Mouse (Mus musculus) macrophage (primary cell): ENCODE data around the gene Axdnd1. TPM values are rescaled to one million over a fixed set of nuclear protein-coding genes. Genes with fewer than 3 reads are reported as not detected.
"Not testable (repeated sequence)": the region's sequence is repeated elsewhere in the genome, so short reads cannot be mapped to it uniquely, and the experiment has no call there.

Experiments used
- H3K27ac ChIP-seq: fragments of 350-480 bp; formaldehyde crosslinking; 2 replicates; pipeline ENCODE4 v1.9.0; 2021
- H3K36me3 ChIP-seq: fragments of 350-480 bp; formaldehyde crosslinking; 2 replicates; pipeline ENCODE4 v1.9.0; 2021; ENCODE audit errors: inconsistent target
- H3K4me3 ChIP-seq: fragments of 350-480 bp; formaldehyde crosslinking; 2 replicates; pipeline ENCODE4 v1.9.0; 2021; ENCODE audit errors: inconsistent target
- H3K79me2 ChIP-seq: fragments of 350-480 bp; formaldehyde crosslinking; 2 replicates; pipeline ENCODE4 v1.9.0; 2021; ENCODE audit errors: inconsistent target
- WGBS: methylation state at CpG from one replicate; pipeline ENCODE4 v1.1.7; 2026; ENCODE audit warnings: inconsistent platforms; ENCODE audit not compliant: missing documents; 5-methylcytosine and 5-hydroxymethylcytosine counted together
- polyA plus RNA-seq: library from polyadenylated mRNA; stranded (reverse); fragments of 250-400 nt; gene quantifications from 3 replicates; pipeline ENCODE4 v1.2.4, GENCODE M21; 2018; ENCODE audit warnings: inconsistent platforms

The Axdnd1 gene
- polyA plus RNA-seq, 1 experiment from 2014 or later = 0.27 TPM

GRCm38 (mm10) chr1:156344433-156344832 is 76.5 kb downstream of the Axdnd1 start:
- no peak overlapping the region for H3K4me3 ChIP-seq
- H3K36me3 ChIP-seq = no peaks in the 10 kb centered on the region
- H3K27ac ChIP-seq = no peak overlapping the region
- WGBS = 85% methylated on average over 4 of the region's 4 CpGs
- H3K79me2 ChIP-seq = no peaks in the 10 kb centered on the region

GRCm38 (mm10) chr1:156340847-156341246 is 80.1 kb downstream of the Axdnd1 start:
- H3K4me3 ChIP-seq = no peak overlapping the region
- no peaks in the 10 kb centered on the region for H3K36me3 ChIP-seq
- no peaks in the 10 kb centered on the region for H3K79me2 ChIP-seq
- WGBS = 85% methylated on average over 4 of the region's 4 CpGs
- H3K27ac ChIP-seq = no peak overlapping the region

GRCm38 (mm10) chr1:156323126-156323525 is 97.8 kb downstream of the Axdnd1 start:
- 88% methylated on average over 9 of the region's 9 CpGs for WGBS
- Histone ChIP-seq H3K36me3 (no peaks in the 10 kb centered on the region), H3K27ac (no peak overlapping the region), H3K79me2 (no peaks in the 10 kb centered on the region), H3K4me3 (no peak overlapping the region)

- no peak within 1 kb of the TSS for H3K27ac ChIP-seq
- H3K79me2 ChIP-seq = no peaks in the 10 kb centered on the region
- no peaks in the 10 kb centered on the region for H3K36me3 ChIP-seq
- H3K4me3 ChIP-seq = no peak within 1 kb of the TSS
- 17% methylated on average over 29 of the region's 29 CpGs for WGBS
Observed at GRCm38 (mm10) chr1:156310630-156311029, 110.3 kb downstream of the Axdnd1 start, which contains the start of gene Nphs2. Gene Nphs2, plus strand, starts transcription at chr1:156310727.

GRCm38 (mm10) chr1:156308595-156308994 is 112.4 kb downstream of the Axdnd1 start:
- no peak overlapping the region for H3K27ac ChIP-seq
- 0% methylated on average over 1 of the region's 1 CpGs for WGBS
- no peak overlapping the region for H3K4me3 ChIP-seq
- no peaks in the 10 kb centered on the region for H3K79me2 ChIP-seq
- H3K36me3 ChIP-seq = no peaks in the 10 kb centered on the region

- H3K4me3 ChIP-seq = no peak within 1 kb of the TSS
- H3K79me2 ChIP-seq = no peaks in the 10 kb centered on the region
- WGBS = 6% methylated on average over 71 of the region's 85 CpGs
- H3K27ac ChIP-seq = no peak within 1 kb of the TSS
- H3K36me3 ChIP-seq = no peaks in the 10 kb centered on the region
Observed at GRCm38 (mm10) chr1:156302911-156303749, 117.8 kb downstream of the Axdnd1 start, which contains the start of gene Tdrd5. Gene Tdrd5, minus strand, starts transcription at chr1:156303664.

- 98% methylated on average over 4 of the region's 6 CpGs for WGBS
Observed at GRCm38 (mm10) chr1:156290016-156290415, 130.9 kb downstream of the Axdnd1 start.

GRCm38 (mm10) chr1:156289222-156289587 is 131.8 kb downstream of the Axdnd1 start:
- not testable (repeated sequence) for H3K4me3 ChIP-seq, H3K27ac ChIP-seq, H3K36me3 ChIP-seq, H3K79me2 ChIP-seq
- 20% methylated on average over 7 of the region's 10 CpGs for WGBS

More at GRCm38 (mm10) chr1:156290016-156290415, 130.9 kb downstream of the Axdnd1 start:
- Histone ChIP-seq H3K79me2 (no peaks in the 10 kb centered on the region), H3K36me3 (no peaks in the 10 kb centered on the region), H3K4me3 (no peak overlapping the region), H3K27ac (no peak overlapping the region)

- H3K4me3 ChIP-seq = no peak overlapping the region
- WGBS = 93% methylated on average over 7 of the region's 9 CpGs
- H3K27ac ChIP-seq = no peak overlapping the region
Observed at GRCm38 (mm10) chr1:156288556-156289221, 132.3 kb downstream of the Axdnd1 start.

GRCm38 (mm10) chr1:156285541-156285896 is 135.4 kb downstream of the Axdnd1 start:
- WGBS = 30% methylated on average over 5 of the region's 5 CpGs
- Histone ChIP-seq H3K4me3 (no peak overlapping the region), H3K79me2 (no peaks in the 10 kb centered on the region), H3K36me3 (no peaks in the 10 kb centered on the region), H3K27ac (no peak overlapping the region)

More at GRCm38 (mm10) chr1:156288556-156289221, 132.3 kb downstream of the Axdnd1 start:
- H3K36me3 ChIP-seq = no peaks in the 10 kb centered on the region
- H3K79me2 ChIP-seq = no peaks in the 10 kb centered on the region

- WGBS = 50% methylated on average over 9 of the region's 9 CpGs
- no peaks in the 10 kb centered on the region for H3K36me3 ChIP-seq
- H3K4me3 ChIP-seq = no peak overlapping the region
- H3K27ac ChIP-seq = no peak overlapping the region
- H3K79me2 ChIP-seq = no peaks in the 10 kb centered on the region
Observed at GRCm38 (mm10) chr1:156284851-156285540, 136.0 kb downstream of the Axdnd1 start.

- Histone ChIP-seq H3K27ac (no peak overlapping the region), H3K4me3 (no peak overlapping the region), H3K36me3 (no peaks in the 10 kb centered on the region), H3K79me2 (no peaks in the 10 kb centered on the region)
- 16% methylated on average over 10 of the region's 10 CpGs for WGBS
Observed at GRCm38 (mm10) chr1:156284207-156284606, 136.8 kb downstream of the Axdnd1 start.

- no peak overlapping the region for H3K27ac ChIP-seq
- H3K36me3 ChIP-seq = no peaks in the 10 kb centered on the region
- no peaks in the 10 kb centered on the region for H3K79me2 ChIP-seq
- WGBS = 70% methylated on average over 7 of the region's 7 CpGs
- H3K4me3 ChIP-seq = no peak overlapping the region
Observed at GRCm38 (mm10) chr1:156280131-156280530, 140.8 kb downstream of the Axdnd1 start.

- H3K4me3 ChIP-seq = no peak overlapping the region
- WGBS = 87% methylated on average over 7 of the region's 7 CpGs
Observed at GRCm38 (mm10) chr1:156273647-156274046, 147.3 kb downstream of the Axdnd1 start.

More at GRCm38 (mm10) chr1:156273647-156274046, 147.3 kb downstream of the Axdnd1 start:
- Histone ChIP-seq H3K36me3 (no peaks in the 10 kb centered on the region), H3K79me2 (no peaks in the 10 kb centered on the region), H3K27ac (no peak overlapping the region)
